Comparison of ENCODE assay signal across 11 mouse cellular contexts in genomic region chr14:18263427-18263826, GRCm38 (mm10). TPM values are rescaled to one million over a fixed set of nuclear protein-coding genes. Genes with fewer than 3 reads are reported as not detected.
DNase-seq lines count a peak whose midpoint lies in the region; ATAC-seq and TF ChIP-seq lines count a peak whose summit lies in the region.
"Had no signal": no experiment of that assay in that cellular context is flagged by ENCODE, and none has a peak within 500 bp of the region (broad histone marks: within the 10 kb centered on the region; RNA-seq: fewer than 3 reads in every experiment).

No protein-coding gene starts in this region.

- 0 out of 2 replicates have a peak, but pooled peaks have one; percentile 38 for ATAC-seq in lung, embryonic 16.5 days (ENCODE audit: low read depth)
- peak; percentile 72 for ATAC-seq in embryonic facial prominence, embryonic 14.5 days (ENCODE audit: low read depth)
- no peak for ATAC-seq in inflammation-experienced regulatory T-cells, adult 6 months
- ATAC-seq: intestine, embryonic 15.5 days; Patski had no signal

- intact Hi-C loops in gastrocnemius, postnatal 14 days (cut with DNase I; ENCODE audit: low total_unique reads): no loop called here

- no peak overlapping the region for H3K27ac ChIP-seq in lung, embryonic 16.5 days (ENCODE audit: low read length)
- no peak overlapping the region; the same call in 1 of the 2 replicates for H3K27ac ChIP-seq in embryonic facial prominence, embryonic 14.5 days (replicated peaks; ENCODE audit: low read depth, low read length)
- H3K27ac ChIP-seq: intestine, embryonic 15.5 days; liver, embryonic 13.5 days had no signal

- H3K36me3 ChIP-seq in lung, embryonic 16.5 days (ENCODE audit: control insufficient read depth, insufficient read depth, low read length): peaks cover 13% of the 10 kb centered on the region
- H3K36me3 ChIP-seq in embryonic facial prominence, embryonic 14.5 days (ENCODE audit: control insufficient read depth, insufficient read depth, low read length): peaks cover 23% of the 10 kb centered on the region

- H3K9me3 ChIP-seq in lung, embryonic 16.5 days (ENCODE audit: control insufficient read depth, low read length): no peaks in the 10 kb centered on the region
- H3K9me3 ChIP-seq in embryonic facial prominence, embryonic 14.5 days (ENCODE audit: control insufficient read depth, low read length): 0 out of 2 replicates have a peak, but pooled peaks cover 7% of the 10 kb centered on the region
- H3K9me3 ChIP-seq: intestine, embryonic 15.5 days; liver, embryonic 13.5 days had no signal

- 0 out of 2 replicates have a peak, but pooled peaks cover 2% of the 10 kb centered on the region for H3K4me1 ChIP-seq in lung, embryonic 16.5 days (replicated peaks; ENCODE audit: control insufficient read depth, insufficient read depth, low read length)
- H3K4me1 ChIP-seq in lung, adult 2 months (ENCODE audit: control insufficient read depth, insufficient read depth, low read length): no peaks in the 10 kb centered on the region
- H3K4me1 ChIP-seq in embryonic facial prominence, embryonic 14.5 days (ENCODE audit: control insufficient read depth, insufficient read depth, low read length): 0 out of 2 replicates have a peak, but pooled peaks cover 4% of the 10 kb centered on the region
- H3K4me1 ChIP-seq: intestine, embryonic 15.5 days had no signal

- no peak overlapping the region for H3K4me3 ChIP-seq in lung, embryonic 16.5 days (ENCODE audit: low read length)
- H3K4me3 ChIP-seq in lung, adult 2 months (replicated peaks; ENCODE audit: extremely low read depth, low read depth, low read length): no peak overlapping the region
- no peak overlapping the region for H3K4me3 ChIP-seq in embryonic facial prominence, embryonic 14.5 days (ENCODE audit: low read depth, low read length)
- H3K4me3 ChIP-seq: intestine, embryonic 15.5 days; liver, embryonic 13.5 days had no signal

- no peaks in the 10 kb centered on the region for H3K27me3 ChIP-seq in lung, embryonic 16.5 days (ENCODE audit: control insufficient read depth, insufficient read depth, low read depth, low read length)
- no peaks in the 10 kb centered on the region for H3K27me3 ChIP-seq in embryonic facial prominence, embryonic 14.5 days (replicated peaks; ENCODE audit: control insufficient read depth, insufficient read depth, low read length)
- H3K27me3 ChIP-seq: intestine, embryonic 15.5 days; liver, embryonic 13.5 days; Patski had no signal

- WGBS in lung, embryonic 16.5 days: 44% methylated on average over 4 of the region's 4 CpGs
- 39% methylated on average over 4 of the region's 4 CpGs for WGBS in lung, adult 2 months
- 33% methylated on average over 4 of the region's 4 CpGs for WGBS in embryonic facial prominence, embryonic 14.5 days

- DNase-seq in gastrocnemius, postnatal 14 days: peak; percentile 13
- DNase-seq in gastrocnemius, postnatal 25 days: no peak
- no peak for DNase-seq in lung, adult 2 months
- peak; percentile 80 for DNase-seq in embryonic facial prominence, embryonic 14.5 days (ENCODE audit: low spot score)
- peak; percentile 21 to 29 for DNase-seq in kidney, postnatal 4 days
- no peak for DNase-seq in c-Kit-positive CD71-positive TER-119-positive erythroid progenitor cells, embryonic 14.5 days (ENCODE audit: low spot score)
- DNase-seq: liver, embryonic 13.5 days had no signal

- no peak overlapping the region for H3K9ac ChIP-seq in lung, embryonic 16.5 days (ENCODE audit: low read length)
- H3K9ac ChIP-seq in embryonic facial prominence, embryonic 14.5 days (ENCODE audit: low read depth, low read length): no peak overlapping the region
- H3K9ac ChIP-seq: intestine, embryonic 15.5 days; liver, embryonic 13.5 days had no signal

- no peak overlapping the region for H3K4me2 ChIP-seq in lung, embryonic 16.5 days (ENCODE audit: low read depth, low read length)
- H3K4me2 ChIP-seq in embryonic facial prominence, embryonic 14.5 days (ENCODE audit: low read depth, low read length): no peak overlapping the region; the same call in 1 of the 2 replicates
- H3K4me2 ChIP-seq: intestine, embryonic 15.5 days; liver, embryonic 13.5 days had no signal

- TF ChIP-seq POLR2A in lung, adult 2 months (IDR thresholded peaks at IDR 0.05; ENCODE audit: borderline replicate concordance, extremely low read depth, low read depth, low read length): no peak

- no peak for TF ChIP-seq CTCF in lung, adult 2 months (IDR thresholded peaks at IDR 0.05; ENCODE audit: insufficient read depth, low read length)

RNA-seq across cellular contexts. Expression of gene Nkiras1, which starts 7.5 kb away (rescaled TPM):
- 10 to 100 TPM; 33.5 to 33.8 TPM for total RNA-seq in gastrocnemius, postnatal 14 days (2021)
- total RNA-seq in gastrocnemius, postnatal 25 days (2021): 10 to 100 TPM; 33.0 to 35.9 TPM
- 12.8 and 14.6 TPM in 2 replicates for polyA plus RNA-seq in lung, embryonic 16.5 days (2015; fragmentation: Nextera tagmentation; extraction: Ambion mirVana)
- polyA plus RNA-seq in lung, adult 2 months (2012; rRNA removed): 3.0 and 5.0 TPM in 2 replicates
- 19.0 and 25.4 TPM in 2 replicates for polyA plus RNA-seq in embryonic facial prominence, embryonic 14.5 days (2014; fragmentation: Nextera tagmentation; extraction: Ambion mirVana)
- polyA plus RNA-seq in inflammation-experienced regulatory T-cells, adult 6 months (2017; shearing (Covaris generic)): 10 to 100 TPM; 23.8 to 32.7 (median 27.0) TPM

RNA-seq across cellular contexts. Expression of gene Rpl15, which starts 7.8 kb away (rescaled TPM):
- total RNA-seq in gastrocnemius, postnatal 14 days (2021): 100 to 1,000 TPM; 678 to 745 TPM
- 100 to 1,000 TPM; 479 to 508 TPM for total RNA-seq in gastrocnemius, postnatal 25 days (2021)
- polyA plus RNA-seq in lung, embryonic 16.5 days (2015; fragmentation: Nextera tagmentation; extraction: Ambion mirVana): 402 and 435 TPM in 2 replicates
- polyA plus RNA-seq in lung, adult 2 months (2012; rRNA removed): 105 and 148 TPM in 2 replicates
- polyA plus RNA-seq in embryonic facial prominence, embryonic 14.5 days (2014; fragmentation: Nextera tagmentation; extraction: Ambion mirVana): 513 and 535 TPM in 2 replicates
- 1,000 to 10,000 TPM in 2 of 3 experiments, 100 to 1,000 TPM in 1; 763 to 1,029 (median 1,027) TPM for polyA plus RNA-seq in inflammation-experienced regulatory T-cells, adult 6 months (2017; shearing (Covaris generic))

RNA-seq across cellular contexts. Expression of gene Nr1d2, which starts 24.5 kb away (rescaled TPM):
- total RNA-seq in gastrocnemius, postnatal 14 days (2021): 10 to 100 TPM; 48.8 to 50.8 TPM
- total RNA-seq in gastrocnemius, postnatal 25 days (2021): 10 to 100 TPM; 50.7 to 84.7 TPM
- 4.8 and 5.5 TPM in 2 replicates for polyA plus RNA-seq in lung, embryonic 16.5 days (2015; fragmentation: Nextera tagmentation; extraction: Ambion mirVana)
- polyA plus RNA-seq in lung, adult 2 months (2012; rRNA removed): 20.4 and 44.0 TPM in 2 replicates
- 10.0 and 10.3 TPM in 2 replicates for polyA plus RNA-seq in embryonic facial prominence, embryonic 14.5 days (2014; fragmentation: Nextera tagmentation; extraction: Ambion mirVana)
- polyA plus RNA-seq in inflammation-experienced regulatory T-cells, adult 6 months (2017; shearing (Covaris generic)): 10 to 100 TPM in 2 of 3 experiments, 1 to 10 TPM in 1; 8.5 to 15.0 (median 13.0) TPM

Comparison
In these comparisons a context has a peak if more than half of its experiments do, and no peak if none do; other contexts are left out.
1. DNase-seq: peak in gastrocnemius, postnatal 14 days (single experiment), embryonic facial prominence, embryonic 14.5 days (single experiment) and kidney, postnatal 4 days (2 of 2); none in gastrocnemius, postnatal 25 days (single experiment), lung, adult 2 months (single experiment) and c-Kit-positive CD71-positive TER-119-positive erythroid progenitor cells, embryonic 14.5 days (single experiment).